Mouse (Mus musculus) CH12.LX (cell line): ENCODE results near the gene Chd2. TPM values are rescaled to one million over a fixed set of nuclear protein-coding genes. Genes with fewer than 3 reads are reported as not detected.

Experiments
- DNase-seq: peaks from one replicate; pipeline ENCODE4 v3.0.0-alpha.2; 2013; ENCODE audit errors: extremely low read depth
- H3K27ac ChIP-seq: 2 replicates; pipeline ENCODE4 v1.5.1; 2012; ENCODE audit warnings: low read depth, mild to moderate bottlenecking, control low read depth, moderate library complexity; ENCODE audit not compliant: insufficient read depth
- H3K27me3 ChIP-seq: replicated peaks from 2 replicates; pipeline ENCODE3; 2012; ENCODE audit warnings: inconsistent platforms
- H3K36me3 ChIP-seq, 2 experiments: replicated peaks in 1 of 2; 2 replicates each; pipeline versions ENCODE3 to v1.6.1; 2012; ENCODE audit warnings: inconsistent platforms in 1 of 2, low read length in 1 of 2, mild to moderate bottlenecking in 1 of 2, mixed read lengths in 1 of 2, moderate library complexity in 1 of 2; ENCODE audit not compliant: control insufficient read depth in 1 of 2, insufficient read depth in 1 of 2
- H3K4me1 ChIP-seq, 2 experiments: 2 replicates each; pipeline ENCODE4 v1.6.1; 2012; ENCODE audit warnings: inconsistent platforms in 1 of 2, moderate library complexity in 1 of 2; ENCODE audit not compliant: insufficient read depth in 2 of 2, control insufficient read depth in 1 of 2
- H3K4me2 ChIP-seq: 2 replicates; pipeline ENCODE4 v1.6.1; 2012; ENCODE audit warnings: low read depth, mild to moderate bottlenecking, control low read depth; ENCODE audit not compliant: poor library complexity, insufficient read depth, severe bottlenecking
- H3K4me3 ChIP-seq, 3 experiments: fragments of 150-350 bp in 1 of 3; sonication (generic) in 1 of 3; replicated peaks in 1 of 3; 2 replicates each; pipeline versions ENCODE3 to v1.5.1; 2011 to 2012; ENCODE audit warnings: low read depth in 2 of 3, low read length in 2 of 3, mild to moderate bottlenecking in 2 of 3, moderate library complexity in 2 of 3, control low read depth in 1 of 3, improper control_type of control experiment in 1 of 3, inconsistent platforms in 1 of 3, mixed read lengths in 1 of 3; ENCODE audit not compliant: poor library complexity in 1 of 3
- H3K79me2 ChIP-seq: replicated peaks from 2 replicates; pipeline ENCODE4 v1.6.1; 2012; ENCODE audit warnings: mild to moderate bottlenecking, moderate library complexity; ENCODE audit not compliant: control insufficient read depth, poor library complexity, insufficient read depth, severe bottlenecking; ENCODE audit errors: extremely low read depth
- H3K9ac ChIP-seq: 2 replicates; pipeline ENCODE4 v1.6.1; 2012; ENCODE audit warnings: low read depth, mild to moderate bottlenecking, control low read depth, moderate library complexity; ENCODE audit not compliant: insufficient read depth
- H3K9me3 ChIP-seq: replicated peaks from 2 replicates; pipeline ENCODE3; 2012; ENCODE audit warnings: low read length, inconsistent platforms, mixed read lengths
- BHLHE40 ChIP-seq: IDR thresholded peaks from 2 replicates; pipeline ENCODE4 v1.6.1; 2011; ENCODE audit warnings: mild to moderate bottlenecking, low read depth, low read length, improper control_type of control experiment
- CHD1 ChIP-seq: IDR thresholded peaks from 2 replicates; pipeline ENCODE4 v1.6.1; 2012; ENCODE audit warnings: low read depth, low read length, improper control_type of control experiment, inconsistent platforms
- CHD2 ChIP-seq: IDR thresholded peaks from 2 replicates; pipeline ENCODE4 v1.6.1; 2011; ENCODE audit warnings: low read length, improper control_type of control experiment
- CTCF ChIP-seq, 2 experiments: IDR thresholded peaks in 1 of 2; conservative IDR thresholded peaks in 1 of 2; 2 replicates each; pipeline ENCODE4 v1.5.1; 2011 to 2012; ENCODE audit warnings: low read depth in 2 of 2, low read length in 2 of 2, improper control_type of control experiment in 1 of 2, inconsistent platforms in 1 of 2, mild to moderate bottlenecking in 1 of 2, moderate library complexity in 1 of 2
- EP300 ChIP-seq: IDR thresholded peaks from 2 replicates; pipeline ENCODE4 v1.6.1; 2011; ENCODE audit warnings: low read length, improper control_type of control experiment
- JUN ChIP-seq: IDR thresholded peaks from 2 replicates; pipeline ENCODE4 v1.6.1; 2011; ENCODE audit warnings: low read depth, mild to moderate bottlenecking, low read length, improper control_type of control experiment, moderate library complexity; ENCODE audit not compliant: insufficient read depth
- MXI1 ChIP-seq: IDR thresholded peaks from 2 replicates; pipeline ENCODE4 v1.6.1; 2011; ENCODE audit warnings: mild to moderate bottlenecking, low read depth, low read length, improper control_type of control experiment
- NELFE ChIP-seq: IDR thresholded peaks from 2 replicates; pipeline ENCODE4 v1.6.1; 2011; ENCODE audit warnings: low read depth, low read length, improper control_type of control experiment
- PAX5 ChIP-seq: IDR thresholded peaks from 2 replicates; pipeline ENCODE4 v1.6.1; 2012; ENCODE audit warnings: low read length, inconsistent platforms, mixed read lengths
- POLR2AphosphoS2 ChIP-seq: IDR thresholded peaks from 2 replicates; pipeline ENCODE4 v1.6.1; 2011; ENCODE audit warnings: low read depth, low read length, improper control_type of control experiment
- RCOR1 ChIP-seq: conservative IDR thresholded peaks from 2 replicates; pipeline ENCODE4 v1.6.1; 2012; ENCODE audit warnings: low read depth, mild to moderate bottlenecking, inconsistent platforms, low read length, improper control_type of control experiment
- dilution Hi-C: fragments of 300-500 bp; cut with MboI; formaldehyde crosslinking; loops from 2 replicates; pipeline ENCODE4 v1.14.3; 2020; ENCODE audit warnings: low sequenced_read_pairs; ENCODE audit not compliant: extremely low pct_unique_long_range_greater_than_20kb, extremely low pct_ligation_motif_present
- in situ Hi-C: fragments of 300-500 bp; cut with MboI; formaldehyde crosslinking; loops from 3 replicates; pipeline ENCODE4 v1.14.3; 2019; ENCODE audit warnings: low sequenced_read_pairs, low pct_ligation_motif_present, low pct_unique_long_range_greater_than_20kb, mixed read lengths
- polyA plus RNA-seq: library from polyadenylated mRNA; unstranded; fragments of >175 nt; gene quantifications from 2 replicates; pipeline ENCODE4 v1.2.1, GENCODE M21; 2012; ENCODE audit warnings: low read depth; ENCODE audit not compliant: insufficient read length
- total RNA-seq, 2 experiments: library from RNA; depleted of rRNA; stranded (reverse); fragments of 300-350 nt in 1 of 2; fragments of >200 nt in 1 of 2; gene quantifications; 2 replicates each; pipeline ENCODE4 v1.2.3; 2012 to 2014

The Chd2 gene
- total and polyA plus RNA-seq, 3 experiments = 23.2 to 39.3 (median 30.9) TPM

DNA sequence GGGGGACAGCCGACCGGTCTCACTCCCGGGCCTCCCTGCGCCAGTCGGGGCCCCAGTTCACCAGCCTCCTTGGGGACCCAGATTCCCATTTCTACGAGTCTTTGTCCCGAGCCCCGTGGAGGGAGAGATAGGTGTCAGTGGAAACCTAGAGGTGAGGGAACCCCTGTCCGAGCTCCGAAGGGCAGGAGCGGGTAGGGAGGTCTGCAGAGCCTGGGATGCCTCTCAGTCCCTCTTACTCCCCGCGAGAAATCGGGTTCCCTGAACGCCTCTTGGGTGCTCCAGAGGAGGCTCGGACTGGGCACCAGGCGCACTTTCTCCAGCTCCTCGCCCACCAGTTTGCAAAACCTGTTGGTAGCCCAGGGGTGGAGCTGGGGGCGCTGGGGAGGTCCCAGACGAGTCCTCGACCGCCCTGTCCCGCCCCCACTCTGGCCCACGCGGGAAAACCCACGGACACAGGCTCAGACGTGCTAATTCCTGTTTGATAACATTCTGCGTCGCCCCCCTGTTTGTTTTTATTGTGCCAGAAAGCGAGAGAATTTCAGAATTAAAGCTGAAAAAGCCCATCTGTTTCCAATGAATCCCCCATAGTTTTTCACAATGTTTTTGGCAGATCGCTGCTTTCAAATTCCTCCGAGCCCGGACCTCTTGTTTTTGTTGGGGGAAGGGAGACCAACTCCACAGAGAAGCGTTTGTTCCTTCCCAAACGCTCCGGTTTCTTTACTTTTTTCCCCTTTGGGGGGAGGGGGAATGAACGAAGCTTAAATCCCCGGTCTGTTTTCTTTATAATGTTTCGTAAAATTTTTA lies 149.9 kb downstream of the Chd2 start:
- peaks cover 4 to 40% of the 10 kb centered on the region in 2 experiments for H3K4me1 ChIP-seq
- no peaks in the 10 kb centered on the region for H3K9me3 ChIP-seq
- DNase-seq = no peak
- no peak overlapping the region; the same call in 1 of the 2 replicates for H3K9ac ChIP-seq
- H3K4me3 ChIP-seq = peak overlapping the region in 2 of 3 experiments; percentile 9 to 24
- H3K79me2 ChIP-seq = no peaks in the 10 kb centered on the region
- dilution Hi-C loops = no loop called here
- H3K4me2 ChIP-seq = peak overlapping the region; percentile 68
- peaks cover 25% of the 10 kb centered on the region for H3K27me3 ChIP-seq
- no peak overlapping the region for H3K27ac ChIP-seq
- no peaks in the 10 kb centered on the region for H3K36me3 ChIP-seq
- in situ Hi-C loops = loop anchor here (25.0 kb wide), 1 partner anchor 1004 kb away; no protein-coding TSS in a partner anchor
- TF ChIP-seq CHD2 = no peak
- no peak for TF ChIP-seq BHLHE40
- TF ChIP-seq PAX5 = no peak
- TF ChIP-seq, all 38 proteins: peak for 0

DNA sequence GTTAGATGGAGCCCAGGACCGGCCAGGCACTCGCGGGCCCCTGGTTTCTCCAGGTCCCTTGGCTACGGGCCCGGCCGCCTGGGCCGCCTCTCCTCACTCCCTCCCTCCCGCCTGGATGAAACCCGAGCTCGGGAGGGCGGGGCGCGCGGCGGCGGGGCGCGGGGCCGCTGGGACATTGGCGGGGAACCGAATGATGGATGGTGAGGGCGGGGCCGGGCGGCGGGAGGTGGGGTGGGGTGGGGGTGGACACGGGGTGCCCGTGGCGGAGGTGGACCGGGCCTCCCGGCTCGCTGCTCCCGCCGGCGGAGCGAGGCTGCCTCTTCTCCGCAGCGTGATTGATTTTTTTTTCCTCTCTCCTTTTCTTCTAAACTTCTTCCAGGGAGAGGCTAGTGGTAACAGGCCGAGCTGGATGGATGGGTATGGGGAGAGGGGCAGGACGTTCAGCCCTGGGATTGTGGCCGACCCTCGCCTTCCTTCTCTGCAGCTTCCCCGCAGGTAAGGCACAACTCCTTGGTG lies 150.6 kb downstream of the Chd2 start:
- peaks cover 25% of the 10 kb centered on the region for H3K27me3 ChIP-seq
- DNase-seq = no peak
- dilution Hi-C loops (no loop called here), in situ Hi-C loops (loop anchor here (25.0 kb wide), 1 partner anchor 1004 kb away; no protein-coding TSS in a partner anchor)
- H3K9me3 ChIP-seq = no peaks in the 10 kb centered on the region
- no peak overlapping the region; the same call in 1 of the 2 replicates for H3K9ac ChIP-seq
- H3K36me3 ChIP-seq = no peaks in the 10 kb centered on the region
- H3K79me2 ChIP-seq = no peaks in the 10 kb centered on the region
- peak overlapping the region; percentile 68 for H3K4me2 ChIP-seq
- H3K4me3 ChIP-seq = peak overlapping the region in 2 of 3 experiments; percentile 9 to 24
- no peak overlapping the region for H3K27ac ChIP-seq
- no peak for TF ChIP-seq CHD2
- TF ChIP-seq CHD1 = no peak
- TF ChIP-seq POLR2AphosphoS2 = no peak
- no peak for TF ChIP-seq CTCF (conservative IDR thresholded peaks at IDR 0.05 in 1 of 2, IDR thresholded peaks at IDR 0.05 in 1 of 2; ENCODE audit: low read depth in 2 of 2, low read length in 2 of 2)
- no peak for TF ChIP-seq RCOR1
- no peak for TF ChIP-seq BHLHE40
- TF ChIP-seq EP300 = no peak
- TF ChIP-seq JUN = no peak
- TF ChIP-seq NELFE = no peak
- no peak for TF ChIP-seq MXI1
- peaks cover 4 to 47% of the 10 kb centered on the region in 2 experiments for H3K4me1 ChIP-seq
